Mouse (Mus musculus): ENCODE measurements at regions not wholly inside any gene's neighbourhood (a gene's known extent, or its start where the extent isn't known, plus 50 kb on each side); places are given as distances from the start of the nearest gene placed in this dataset.

DNA sequence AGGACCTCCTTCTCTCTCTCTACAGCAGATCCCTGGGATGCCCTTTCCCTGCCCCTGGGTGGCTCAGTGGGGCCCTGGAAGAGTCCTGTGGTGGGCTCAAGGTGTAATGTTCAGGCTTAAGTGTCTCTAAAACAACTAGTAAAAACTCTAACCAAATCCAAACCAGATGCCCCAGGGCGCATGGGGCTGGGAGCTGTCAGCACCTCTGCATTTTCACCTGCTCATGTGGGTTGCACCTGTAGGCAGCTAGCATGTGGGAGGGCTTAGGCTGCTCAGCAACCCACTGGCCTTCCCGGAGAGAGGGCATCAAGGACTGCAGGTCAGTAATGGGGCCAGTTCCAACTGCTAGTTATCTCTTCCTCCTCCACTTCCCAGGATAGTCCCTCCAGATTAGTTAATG is 104.8 kb upstream of the Gm12830 start:
- TF ChIP-seq CTCF (IDR thresholded peaks at IDR 0.05; ENCODE audit: extremely low read depth, insufficient read depth, insufficient read length, insufficient replicate concordance), result no peak
- no peak for TF ChIP-seq POLR2A (IDR thresholded peaks at IDR 0.05; ENCODE audit: low read depth, low read length)
